Mouse (Mus musculus): ENCODE results near the gene Poc1b. TPM values are rescaled to one million over a fixed set of nuclear protein-coding genes. Genes with fewer than 3 reads are reported as not detected.
"Not testable (repeated sequence)": the region's sequence is repeated elsewhere in the genome, so short reads cannot be mapped to it uniquely, and the experiment has no call there.

The Poc1b gene
- polyA plus RNA-seq, 1 experiment from 2014 or later, result 35.0 TPM

- no peak overlapping the region for H3K27ac ChIP-seq
- peaks cover 54% of the 10 kb centered on the region for H3K36me3 ChIP-seq (replicated peaks)
- no peak for DNase-seq (ENCODE audit: extremely low spot score, low spot score)
- no peaks in the 10 kb centered on the region for H3K27me3 ChIP-seq (ENCODE audit: poor library complexity, severe bottlenecking)
- 96% methylated on average over 8 of the region's 8 CpGs for WGBS
- H3K4me1 ChIP-seq, result no peaks in the 10 kb centered on the region
- H3K9me3 ChIP-seq, result no peaks in the 10 kb centered on the region
- no peak overlapping the region for H3K4me3 ChIP-seq
These were observed 39.8 kb downstream of the Poc1b start for GRCm38 (mm10) chr10:99146596-99146995.

GRCm38 (mm10) chr10:99150016-99150415 lies 43.2 kb downstream of the Poc1b start:
- no peaks in the 10 kb centered on the region for H3K9me3 ChIP-seq
- no peak for DNase-seq (ENCODE audit: extremely low spot score, low spot score)
- H3K4me3 ChIP-seq, result no peak overlapping the region
- H3K27ac ChIP-seq, result no peak overlapping the region
- H3K36me3 ChIP-seq (replicated peaks), result peaks cover 47% of the 10 kb centered on the region
- H3K27me3 ChIP-seq (ENCODE audit: poor library complexity, severe bottlenecking), result no peaks in the 10 kb centered on the region
- WGBS, result 88% methylated on average over 6 of the region's 6 CpGs
- H3K4me1 ChIP-seq, result no peaks in the 10 kb centered on the region

- 98% methylated on average over 1 of the region's 1 CpGs for WGBS
- no peak overlapping the region for H3K4me3 ChIP-seq
- H3K36me3 ChIP-seq (replicated peaks), result peaks cover 40% of the 10 kb centered on the region
These were observed 44.7 kb downstream of the Poc1b start for GRCm38 (mm10) chr10:99151580-99151979.

GRCm38 (mm10) chr10:99152063-99152462 lies 45.2 kb downstream of the Poc1b start:
- 96% methylated on average over 6 of the region's 6 CpGs for WGBS
- Histone ChIP-seq H3K27me3 (ENCODE audit: poor library complexity, severe bottlenecking) (no peaks in the 10 kb centered on the region), H3K9me3 (no peaks in the 10 kb centered on the region), H3K4me3 (no peak overlapping the region), H3K36me3 (replicated peaks) (peaks cover 42% of the 10 kb centered on the region), H3K27ac (no peak overlapping the region), H3K4me1 (no peaks in the 10 kb centered on the region)
- DNase-seq (ENCODE audit: extremely low spot score, low spot score), result no peak

More at GRCm38 (mm10) chr10:99151580-99151979, 44.7 kb downstream of the Poc1b start:
- Histone ChIP-seq H3K9me3 (no peaks in the 10 kb centered on the region), H3K27me3 (ENCODE audit: poor library complexity, severe bottlenecking) (no peaks in the 10 kb centered on the region), H3K4me1 (no peaks in the 10 kb centered on the region), H3K27ac (no peak overlapping the region)
- DNase-seq (ENCODE audit: extremely low spot score, low spot score), result no peak

GRCm38 (mm10) chr10:99154635-99155034 lies 47.8 kb downstream of the Poc1b start:
- peaks cover 44% of the 10 kb centered on the region for H3K36me3 ChIP-seq (replicated peaks)

GRCm38 (mm10) chr10:99156808-99157207 lies 50.0 kb downstream of the Poc1b start:
- whole genome bisulfite sequencing, result 95% methylated on average over 5 of the region's 5 CpGs
- H3K36me3 ChIP-seq (replicated peaks), result peaks cover 44% of the 10 kb centered on the region
- H3K27me3 ChIP-seq (ENCODE audit: poor library complexity, severe bottlenecking), result no peaks in the 10 kb centered on the region
- no peak for DNase-seq (ENCODE audit: extremely low spot score, low spot score)
- H3K4me3 ChIP-seq, result no peak overlapping the region
- H3K27ac ChIP-seq, result no peak overlapping the region
- H3K4me1 ChIP-seq, result no peaks in the 10 kb centered on the region
- H3K9me3 ChIP-seq, result no peaks in the 10 kb centered on the region

More at GRCm38 (mm10) chr10:99154635-99155034, 47.8 kb downstream of the Poc1b start:
- H3K4me3 ChIP-seq, result no peak overlapping the region
- no peaks in the 10 kb centered on the region for H3K4me1 ChIP-seq
- no peaks in the 10 kb centered on the region for H3K27me3 ChIP-seq (ENCODE audit: poor library complexity, severe bottlenecking)
- no peak for DNase-seq (ENCODE audit: extremely low spot score, low spot score)
- H3K27ac ChIP-seq, result no peak overlapping the region
- H3K9me3 ChIP-seq, result no peaks in the 10 kb centered on the region
- 85% methylated on average over 8 of the region's 8 CpGs for WGBS

- 92% methylated on average over 10 of the region's 10 CpGs for WGBS
- not testable (repeated sequence) for H3K9me3 ChIP-seq; H3K4me3 ChIP-seq; H3K4me1 ChIP-seq; DNase-seq (ENCODE audit: extremely low spot score, low spot score); H3K27ac ChIP-seq; H3K27me3 ChIP-seq (ENCODE audit: poor library complexity, severe bottlenecking)
- H3K36me3 ChIP-seq (replicated peaks), result peaks cover 44% of the 10 kb centered on the region
These were observed 50.9 kb downstream of the Poc1b start for GRCm38 (mm10) chr10:99157697-99158096.

GRCm38 (mm10) chr10:99161987-99162582 lies 55.2 kb downstream of the Poc1b start:
- Histone ChIP-seq H3K27me3 (ENCODE audit: poor library complexity, severe bottlenecking) (no peaks in the 10 kb centered on the region), H3K4me3 (no peak overlapping the region), H3K4me1 (peaks cover 26% of the 10 kb centered on the region), H3K36me3 (replicated peaks) (peaks cover 27% of the 10 kb centered on the region), H3K27ac (0 out of 2 replicates have a peak overlapping the region, but pooled peaks have one; percentile 40), H3K9me3 (no peaks in the 10 kb centered on the region)
- WGBS, result 41% methylated on average over 8 of the region's 8 CpGs
- DNase-seq (ENCODE audit: extremely low spot score, low spot score), result peak; percentile 42

GRCm38 (mm10) chr10:99163002-99163401 lies 56.2 kb downstream of the Poc1b start:
- 86% methylated on average over 5 of the region's 5 CpGs for WGBS
- H3K4me1 ChIP-seq, result peaks cover 26% of the 10 kb centered on the region
- H3K27me3 ChIP-seq (ENCODE audit: poor library complexity, severe bottlenecking), result no peaks in the 10 kb centered on the region
- no peak for DNase-seq (ENCODE audit: extremely low spot score, low spot score)
- H3K4me3 ChIP-seq, result no peak overlapping the region
- H3K27ac ChIP-seq, result 0 out of 2 replicates have a peak overlapping the region, but pooled peaks have one; percentile 2
- H3K36me3 ChIP-seq (replicated peaks), result peaks cover 18% of the 10 kb centered on the region
- no peaks in the 10 kb centered on the region for H3K9me3 ChIP-seq

GRCm38 (mm10) chr10:99164871-99165477 lies 58.1 kb downstream of the Poc1b start:
- Histone ChIP-seq H3K9me3 (no peaks in the 10 kb centered on the region), H3K4me1 (peaks cover 32% of the 10 kb centered on the region), H3K36me3 (replicated peaks) (peaks cover 18% of the 10 kb centered on the region), H3K27me3 (ENCODE audit: poor library complexity, severe bottlenecking) (no peaks in the 10 kb centered on the region), H3K4me3 (no peak overlapping the region), H3K27ac (peak overlapping the region; percentile 26; the same call in 1 of the 2 replicates)
- DNase-seq (ENCODE audit: extremely low spot score, low spot score), result peak; percentile 32
- 54% methylated on average over 13 of the region's 13 CpGs for WGBS

- Histone ChIP-seq H3K27ac (peak overlapping the region; percentile 26; the same call in 1 of the 2 replicates), H3K4me1 (peaks cover 32% of the 10 kb centered on the region), H3K36me3 (replicated peaks) (peaks cover 15% of the 10 kb centered on the region), H3K4me3 (no peak overlapping the region), H3K9me3 (no peaks in the 10 kb centered on the region), H3K27me3 (ENCODE audit: poor library complexity, severe bottlenecking) (no peaks in the 10 kb centered on the region)
- no peak for DNase-seq (ENCODE audit: extremely low spot score, low spot score)
- WGBS, result 80% methylated on average over 7 of the region's 7 CpGs
These were observed 59.0 kb downstream of the Poc1b start for GRCm38 (mm10) chr10:99165751-99166282.

GRCm38 (mm10) chr10:99166392-99166791 lies 59.6 kb downstream of the Poc1b start:
- H3K9me3 ChIP-seq, result no peaks in the 10 kb centered on the region
- no peak for DNase-seq (ENCODE audit: extremely low spot score, low spot score)
- H3K4me1 ChIP-seq, result peaks cover 36% of the 10 kb centered on the region
- no peaks in the 10 kb centered on the region for H3K27me3 ChIP-seq (ENCODE audit: poor library complexity, severe bottlenecking)
- H3K36me3 ChIP-seq (replicated peaks), result peaks cover 13% of the 10 kb centered on the region
- no peak overlapping the region for H3K4me3 ChIP-seq
- no peak overlapping the region for H3K27ac ChIP-seq
- WGBS, result 89% methylated on average over 3 of the region's 3 CpGs

GRCm38 (mm10) chr10:99168404-99168803 lies 61.6 kb downstream of the Poc1b start:
- Histone ChIP-seq H3K4me3 (no peak overlapping the region), H3K9me3 (no peaks in the 10 kb centered on the region), H3K27me3 (ENCODE audit: poor library complexity, severe bottlenecking) (no peaks in the 10 kb centered on the region), H3K4me1 (peaks cover 45% of the 10 kb centered on the region), H3K36me3 (replicated peaks) (peaks cover 13% of the 10 kb centered on the region), H3K27ac (no peak overlapping the region)
- WGBS, result 78% methylated on average over 6 of the region's 6 CpGs
- DNase-seq (ENCODE audit: extremely low spot score, low spot score), result no peak
